Mouse (Mus musculus) 3T3-L1 (cell line): ENCODE measurements around the gene Ciz1.

Experiments
- DNase-seq: peaks from one replicate; pipeline ENCODE4 v3.0.0-alpha.2; 2015; ENCODE audit warnings: low read depth, low spot score

Ciz1 gene

GRCm38 (mm10) chr2:32352151-32353006, at the start of gene Ciz1:
Gene Ciz1, plus strand, starts transcription at chr2:32352327.
- DNase-seq, result peak; percentile 67

GRCm38 (mm10) chr2:32302952-32303351, 49.2 kb upstream of the Ciz1 start:
- DNase-seq, result no peak

- DNase-seq, result peak; percentile 80
Measured at GRCm38 (mm10) chr2:32304145-32304832, 47.8 kb upstream of the Ciz1 start.

GRCm38 (mm10) chr2:32305668-32306067, 46.5 kb upstream of the Ciz1 start:
- no peak for DNase-seq

GRCm38 (mm10) chr2:32306176-32306575, 46.0 kb upstream of the Ciz1 start:
- no peak for DNase-seq

- DNase-seq, result no peak
Measured at GRCm38 (mm10) chr2:32307247-32307798, 44.8 kb upstream of the Ciz1 start.

GRCm38 (mm10) chr2:32307941-32308760, 44.0 kb upstream of the Ciz1 start:
- peak; percentile 90 for DNase-seq

- no peak for DNase-seq
Measured at GRCm38 (mm10) chr2:32308870-32309568, 43.1 kb upstream of the Ciz1 start.

- DNase-seq, result no peak
Measured at GRCm38 (mm10) chr2:32310096-32310845, 41.9 kb upstream of the Ciz1 start.

GRCm38 (mm10) chr2:32311443-32312317, 40.4 kb upstream of the Ciz1 start:
- DNase-seq, result no peak

GRCm38 (mm10) chr2:32312318-32312964, 39.7 kb upstream of the Ciz1 start:
- no peak for DNase-seq

GRCm38 (mm10) chr2:32314831-32315230, 37.3 kb upstream of the Ciz1 start:
- no peak for DNase-seq

GRCm38 (mm10) chr2:32315751-32316150, 36.4 kb upstream of the Ciz1 start:
- peak; percentile 93 for DNase-seq

GRCm38 (mm10) chr2:32316887-32317656, 35.1 kb upstream of the Ciz1 start:
- DNase-seq, result peak; percentile 80

- DNase-seq, result peak; percentile 98
Measured at GRCm38 (mm10) chr2:32317791-32318417, 34.2 kb upstream of the Ciz1 start.

GRCm38 (mm10) chr2:32318709-32319585, 33.2 kb upstream of the Ciz1 start:
- peak; percentile 88 for DNase-seq
